Mouse (Mus musculus): ENCODE data around the gene Bsn. TPM values are rescaled to one million over a fixed set of nuclear protein-coding genes. Genes with fewer than 3 reads are reported as not detected.

Bsn gene
- polyA plus RNA-seq, 1 experiment from 2014 or later, result 1.2 TPM

- peaks cover 31% of the 10 kb centered on the region for H3K36me3 ChIP-seq
- H3K27me3 ChIP-seq, result no peaks in the 10 kb centered on the region
- no peak overlapping the region for H3K4me3 ChIP-seq (replicated peaks)
- ATAC-seq (ENCODE audit: insufficient number of reproducible peaks, insufficient read depth, low FRiP score, low TSS enrichment, low read depth), result no peak
- no peaks in the 10 kb centered on the region for H3K9me3 ChIP-seq
- H3K4me2 ChIP-seq, result no peak overlapping the region
- no peak overlapping the region for H3K9ac ChIP-seq (replicated peaks)
- 0 out of 2 replicates have a peak, but pooled peaks cover 4% of the 10 kb centered on the region for H3K4me1 ChIP-seq (replicated peaks)
- 84% methylated on average over 12 of the region's 12 CpGs for WGBS
- H3K27ac ChIP-seq, result no peak overlapping the region
These were observed 29.7 kb upstream of the Bsn start for GRCm38 (mm10) chr9:108219766-108220379.

- Histone ChIP-seq H3K4me2 (no peak overlapping the region), H3K4me1 (replicated peaks) (0 out of 2 replicates have a peak, but pooled peaks cover 4% of the 10 kb centered on the region), H3K27me3 (no peaks in the 10 kb centered on the region), H3K9me3 (no peaks in the 10 kb centered on the region), H3K9ac (replicated peaks) (no peak overlapping the region), H3K4me3 (replicated peaks) (no peak overlapping the region), H3K27ac (peak overlapping the region; percentile 57; the same call in 1 of the 2 replicates), H3K36me3 (peaks cover 31% of the 10 kb centered on the region)
- no peak for ATAC-seq (ENCODE audit: insufficient number of reproducible peaks, insufficient read depth, low FRiP score, low TSS enrichment, low read depth)
- 72% methylated on average over 11 of the region's 11 CpGs for WGBS
These were observed 27.9 kb upstream of the Bsn start for GRCm38 (mm10) chr9:108217936-108218543.

GRCm38 (mm10) chr9:108217406-108217805 lies 27.2 kb upstream of the Bsn start:
- Histone ChIP-seq H3K4me2 (no peak overlapping the region), H3K36me3 (peaks cover 31% of the 10 kb centered on the region), H3K4me1 (replicated peaks) (0 out of 2 replicates have a peak, but pooled peaks cover 4% of the 10 kb centered on the region), H3K4me3 (replicated peaks) (no peak overlapping the region), H3K9me3 (no peaks in the 10 kb centered on the region), H3K27ac (peak overlapping the region; percentile 57; the same call in 1 of the 2 replicates), H3K9ac (replicated peaks) (no peak overlapping the region), H3K27me3 (no peaks in the 10 kb centered on the region)
- no peak for ATAC-seq (ENCODE audit: insufficient number of reproducible peaks, insufficient read depth, low FRiP score, low TSS enrichment, low read depth)
- WGBS, result 95% methylated on average over 3 of the region's 3 CpGs

- H3K4me3 ChIP-seq (replicated peaks), result no peak overlapping the region
- 0 out of 2 replicates have a peak, but pooled peaks cover 2% of the 10 kb centered on the region for H3K4me1 ChIP-seq (replicated peaks)
- H3K27me3 ChIP-seq, result no peaks in the 10 kb centered on the region
- no peak overlapping the region for H3K4me2 ChIP-seq
- ATAC-seq (ENCODE audit: insufficient number of reproducible peaks, insufficient read depth, low FRiP score, low TSS enrichment, low read depth), result no peak
- H3K27ac ChIP-seq, result peak overlapping the region; percentile 31; the same call in 1 of the 2 replicates
- 65% methylated on average over 7 of the region's 7 CpGs for WGBS
- peaks cover 43% of the 10 kb centered on the region for H3K36me3 ChIP-seq
- no peak overlapping the region for H3K9ac ChIP-seq (replicated peaks)
- no peaks in the 10 kb centered on the region for H3K9me3 ChIP-seq
These were observed 22.9 kb upstream of the Bsn start for GRCm38 (mm10) chr9:108213105-108213504.

GRCm38 (mm10) chr9:108212426-108212825 lies 22.2 kb upstream of the Bsn start:
- 94% methylated on average over 2 of the region's 2 CpGs for WGBS
- no peak overlapping the region for H3K4me2 ChIP-seq

GRCm38 (mm10) chr9:108205571-108205901 lies 15.4 kb upstream of the Bsn start:
- H3K4me1 ChIP-seq (replicated peaks), result peaks cover 5% of the 10 kb centered on the region
- 82% methylated on average over 3 of the region's 3 CpGs for WGBS
- H3K27ac ChIP-seq, result no peak overlapping the region
- H3K27me3 ChIP-seq, result no peaks in the 10 kb centered on the region
- no peak overlapping the region for H3K4me3 ChIP-seq (replicated peaks)
- H3K36me3 ChIP-seq, result peaks cover 41% of the 10 kb centered on the region
- H3K9me3 ChIP-seq, result no peaks in the 10 kb centered on the region
- no peak overlapping the region for H3K4me2 ChIP-seq
- H3K9ac ChIP-seq (replicated peaks), result no peak overlapping the region
- ATAC-seq (ENCODE audit: insufficient number of reproducible peaks, insufficient read depth, low FRiP score, low TSS enrichment, low read depth), result no peak

More at GRCm38 (mm10) chr9:108212426-108212825, 22.2 kb upstream of the Bsn start:
- Histone ChIP-seq H3K4me1 (replicated peaks) (no peaks in the 10 kb centered on the region), H3K4me3 (replicated peaks) (no peak overlapping the region), H3K27me3 (no peaks in the 10 kb centered on the region), H3K9me3 (no peaks in the 10 kb centered on the region), H3K36me3 (peaks cover 43% of the 10 kb centered on the region), H3K27ac (no peak overlapping the region), H3K9ac (replicated peaks) (no peak overlapping the region)
- ATAC-seq (ENCODE audit: insufficient number of reproducible peaks, insufficient read depth, low FRiP score, low TSS enrichment, low read depth), result no peak

- Histone ChIP-seq H3K27ac (no peak overlapping the region), H3K9me3 (no peaks in the 10 kb centered on the region), H3K4me1 (replicated peaks) (peaks cover 8% of the 10 kb centered on the region), H3K4me3 (replicated peaks) (no peak overlapping the region), H3K4me2 (no peak overlapping the region), H3K9ac (replicated peaks) (no peak overlapping the region), H3K27me3 (no peaks in the 10 kb centered on the region), H3K36me3 (peaks cover 41% of the 10 kb centered on the region)
- no peak for ATAC-seq (ENCODE audit: insufficient number of reproducible peaks, insufficient read depth, low FRiP score, low TSS enrichment, low read depth)
- WGBS, result 85% methylated on average over 8 of the region's 8 CpGs
These were observed 14.8 kb upstream of the Bsn start for GRCm38 (mm10) chr9:108204884-108205570.

- Histone ChIP-seq H3K27me3 (no peaks in the 10 kb centered on the region; the same call in 1 of the 2 replicates), H3K9ac (replicated peaks) (no peak overlapping the region), H3K36me3 (peaks cover 26% of the 10 kb centered on the region), H3K4me2 (no peak overlapping the region), H3K4me1 (replicated peaks) (peaks cover 8% of the 10 kb centered on the region), H3K27ac (no peak overlapping the region), H3K9me3 (no peaks in the 10 kb centered on the region), H3K4me3 (replicated peaks) (no peak overlapping the region)
- 42% methylated on average over 13 of the region's 13 CpGs for WGBS
- ATAC-seq (ENCODE audit: insufficient number of reproducible peaks, insufficient read depth, low FRiP score, low TSS enrichment, low read depth), result no peak
These were observed 12.8 kb upstream of the Bsn start for GRCm38 (mm10) chr9:108203015-108203414.

- H3K9ac ChIP-seq (replicated peaks), result no peak overlapping the region
- no peaks in the 10 kb centered on the region for H3K9me3 ChIP-seq
- H3K4me3 ChIP-seq (replicated peaks), result no peak overlapping the region
- no peak overlapping the region for H3K27ac ChIP-seq
- H3K36me3 ChIP-seq, result peaks cover 17% of the 10 kb centered on the region
- no peaks in the 10 kb centered on the region; the same call in 1 of the 2 replicates for H3K27me3 ChIP-seq
- peaks cover 14% of the 10 kb centered on the region for H3K4me1 ChIP-seq (replicated peaks)
- ATAC-seq (ENCODE audit: insufficient number of reproducible peaks, insufficient read depth, low FRiP score, low TSS enrichment, low read depth), result no peak
- WGBS, result 95% methylated on average over 2 of the region's 2 CpGs
- H3K4me2 ChIP-seq, result no peak overlapping the region
These were observed 12.0 kb upstream of the Bsn start for GRCm38 (mm10) chr9:108202169-108202568.

- H3K9me3 ChIP-seq, result no peaks in the 10 kb centered on the region
- under 1% methylated on average over 13 of the region's 13 CpGs for WGBS
- H3K9ac ChIP-seq (replicated peaks), result 0 out of 2 replicates have a peak overlapping the region, but pooled peaks have one; percentile 23
- no peak overlapping the region for H3K27ac ChIP-seq
- peak overlapping the region; percentile 13 for H3K4me3 ChIP-seq (replicated peaks)
- peak; percentile 92 for ATAC-seq (ENCODE audit: insufficient number of reproducible peaks, insufficient read depth, low FRiP score, low TSS enrichment, low read depth)
- peaks cover 9% of the 10 kb centered on the region; the same call in 1 of the 2 replicates for H3K36me3 ChIP-seq
- H3K4me1 ChIP-seq (replicated peaks), result peaks cover 20% of the 10 kb centered on the region
- H3K4me2 ChIP-seq, result peak overlapping the region; percentile 49
- no peaks in the 10 kb centered on the region; the same call in 1 of the 2 replicates for H3K27me3 ChIP-seq
These were observed 11.0 kb upstream of the Bsn start for GRCm38 (mm10) chr9:108201160-108201559.

GRCm38 (mm10) chr9:108198621-108199020 lies 8.4 kb upstream of the Bsn start:
- no peaks in the 10 kb centered on the region for H3K36me3 ChIP-seq
- H3K9me3 ChIP-seq, result no peaks in the 10 kb centered on the region
- H3K27ac ChIP-seq, result no peak overlapping the region
- no peak for ATAC-seq (ENCODE audit: insufficient number of reproducible peaks, insufficient read depth, low FRiP score, low TSS enrichment, low read depth)
- no peak overlapping the region for H3K4me3 ChIP-seq (replicated peaks)
- WGBS, result 60% methylated on average over 4 of the region's 4 CpGs
- no peak overlapping the region for H3K4me2 ChIP-seq
- H3K9ac ChIP-seq (replicated peaks), result no peak overlapping the region
- peaks cover 6% of the 10 kb centered on the region for H3K27me3 ChIP-seq
- H3K4me1 ChIP-seq (replicated peaks), result peaks cover 20% of the 10 kb centered on the region
